Mouse (Mus musculus): ENCODE measurements around the gene Sppl2a. TPM values are rescaled to one million over a fixed set of nuclear protein-coding genes. Genes with fewer than 3 reads are reported as not detected.

Gene Sppl2a
- polyA plus RNA-seq, 1 experiment: 22.3 TPM

DNA sequence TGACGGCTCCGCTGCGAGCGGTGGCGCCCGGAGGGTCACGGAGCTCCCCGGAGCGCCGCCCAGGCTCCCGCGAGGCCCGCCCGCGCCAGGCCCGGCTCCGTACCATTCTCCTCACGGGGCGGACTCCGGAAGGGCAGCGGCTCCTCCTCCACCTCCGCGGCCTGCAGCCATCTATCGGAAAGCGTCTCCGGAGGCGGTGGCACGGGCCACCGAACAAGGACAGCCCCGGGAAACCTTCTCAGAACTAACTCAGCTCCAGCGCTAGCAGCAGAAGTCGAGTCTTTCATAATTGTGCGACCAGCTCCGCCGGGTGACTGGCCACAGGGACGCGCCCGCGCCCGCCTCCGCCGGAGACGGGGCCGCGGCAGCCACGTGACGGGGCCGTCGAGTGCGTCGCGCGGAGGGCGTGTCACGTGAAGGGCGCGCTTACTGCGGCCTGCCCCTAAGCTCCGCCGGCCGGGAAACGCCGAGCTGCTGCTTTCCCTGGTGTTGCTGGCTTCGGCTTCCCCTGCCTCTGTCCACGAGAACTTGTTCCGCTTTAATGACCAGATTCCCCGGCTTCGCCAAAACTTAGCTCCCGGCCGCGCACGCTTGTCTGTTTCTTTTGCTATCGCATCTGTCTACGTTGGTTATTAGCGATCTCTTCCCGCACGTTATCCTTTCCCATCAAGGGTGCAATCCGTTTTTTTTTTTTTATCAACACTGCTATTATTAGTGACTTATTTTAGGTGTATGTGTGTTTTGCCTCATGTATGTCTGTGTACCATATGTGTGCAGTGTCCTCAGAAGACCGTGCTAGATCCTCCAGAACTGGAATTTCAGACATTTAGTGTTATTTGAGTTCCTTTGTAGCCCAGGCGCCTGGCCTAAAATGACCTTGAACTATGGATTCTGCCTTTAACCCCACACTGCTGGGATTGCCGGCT is 56.9 kb downstream of the Sppl2a start, which contains the start of gene Trpm7:
Gene Trpm7, minus strand, starts transcription at position 360 of the 926 bp plus-strand sequence.
- TF ChIP-seq CTCF (IDR thresholded peaks at IDR 0.05; ENCODE audit: extremely low read depth, insufficient read depth, low read length) (no peak), POLR2A (IDR thresholded peaks at IDR 0.05; ENCODE audit: extremely low read depth, insufficient read depth, low read length) (peak; percentile 89)
- peak within 1 kb of the TSS; percentile 63 for H3K4me3 ChIP-seq (ENCODE audit: insufficient read depth, low read length)
- H3K4me1 ChIP-seq (ENCODE audit: control insufficient read depth, insufficient read depth, low read length): peaks cover 4% of the 10 kb centered on the region; the same call in 1 of the 2 replicates
- peak within 1 kb of the TSS; percentile 97 for H3K27ac ChIP-seq (ENCODE audit: insufficient read depth, low read length)

DNA sequence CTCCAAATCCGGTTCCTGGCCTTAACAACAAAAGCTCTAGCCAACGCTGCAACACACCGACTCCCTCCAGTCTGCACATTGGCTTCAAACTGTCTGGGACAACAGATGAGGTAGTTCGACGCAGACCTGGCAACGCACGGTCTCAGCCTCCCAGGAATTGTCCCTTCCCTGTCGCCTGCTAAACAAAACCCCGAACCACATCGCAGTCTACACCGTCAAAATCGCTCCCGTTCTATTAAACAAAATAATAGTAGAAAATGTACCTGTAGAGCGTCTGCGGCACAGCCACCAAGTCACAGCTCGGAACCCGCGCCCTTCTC is 57.6 kb downstream of the Sppl2a start:
- H3K4me3 ChIP-seq (ENCODE audit: insufficient read depth, low read length): peak overlapping the region; percentile 63
- H3K4me1 ChIP-seq (ENCODE audit: control insufficient read depth, insufficient read depth, low read length): peaks cover 4% of the 10 kb centered on the region; the same call in 1 of the 2 replicates
- H3K27ac ChIP-seq (ENCODE audit: insufficient read depth, low read length): peak overlapping the region; percentile 97
- TF ChIP-seq CTCF (IDR thresholded peaks at IDR 0.05; ENCODE audit: extremely low read depth, insufficient read depth, low read length): no peak
- no peak for TF ChIP-seq POLR2A (IDR thresholded peaks at IDR 0.05; ENCODE audit: extremely low read depth, insufficient read depth, low read length)

DNA sequence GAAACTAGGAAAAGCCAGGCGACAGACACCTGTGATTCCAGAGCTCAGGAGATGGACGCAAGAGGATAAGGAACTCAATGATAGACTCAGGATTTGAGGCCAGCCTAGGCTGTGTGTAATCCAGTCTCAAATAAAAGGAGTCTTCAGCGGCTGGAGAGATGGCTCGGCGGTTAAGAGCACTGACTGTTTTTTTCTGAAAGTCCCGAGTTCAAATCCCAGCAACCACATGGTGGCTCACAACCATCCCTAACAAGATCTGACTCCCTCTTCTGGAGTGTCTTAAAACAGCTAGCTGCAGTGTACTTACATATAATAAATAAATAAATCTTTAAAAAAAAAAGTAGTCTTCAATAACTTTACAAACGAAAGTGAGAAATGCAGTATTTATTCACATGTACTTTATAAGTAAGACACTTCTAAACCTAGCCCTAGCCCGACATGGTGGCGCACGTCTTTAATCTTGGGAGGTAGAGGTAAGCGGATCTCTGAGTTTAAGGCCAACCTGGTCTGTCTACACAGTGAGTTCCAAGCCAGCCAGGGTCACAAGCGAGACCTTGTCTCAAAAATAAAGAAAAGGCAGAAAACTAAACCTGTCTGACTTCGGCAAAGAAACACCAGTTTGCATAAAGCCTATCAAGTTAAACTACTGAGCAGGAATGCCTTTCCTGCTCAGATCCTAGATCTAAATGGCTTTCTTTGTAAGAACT is 58.1 kb downstream of the Sppl2a start:
- Histone ChIP-seq H3K4me1 (ENCODE audit: control insufficient read depth, insufficient read depth, low read length) (peaks cover 4% of the 10 kb centered on the region; the same call in 1 of the 2 replicates), H3K27ac (ENCODE audit: insufficient read depth, low read length) (no peak overlapping the region), H3K4me3 (ENCODE audit: insufficient read depth, low read length) (peak overlapping the region; percentile 63)
- TF ChIP-seq POLR2A (IDR thresholded peaks at IDR 0.05; ENCODE audit: extremely low read depth, insufficient read depth, low read length) (no peak), CTCF (IDR thresholded peaks at IDR 0.05; ENCODE audit: extremely low read depth, insufficient read depth, low read length) (no peak)

DNA sequence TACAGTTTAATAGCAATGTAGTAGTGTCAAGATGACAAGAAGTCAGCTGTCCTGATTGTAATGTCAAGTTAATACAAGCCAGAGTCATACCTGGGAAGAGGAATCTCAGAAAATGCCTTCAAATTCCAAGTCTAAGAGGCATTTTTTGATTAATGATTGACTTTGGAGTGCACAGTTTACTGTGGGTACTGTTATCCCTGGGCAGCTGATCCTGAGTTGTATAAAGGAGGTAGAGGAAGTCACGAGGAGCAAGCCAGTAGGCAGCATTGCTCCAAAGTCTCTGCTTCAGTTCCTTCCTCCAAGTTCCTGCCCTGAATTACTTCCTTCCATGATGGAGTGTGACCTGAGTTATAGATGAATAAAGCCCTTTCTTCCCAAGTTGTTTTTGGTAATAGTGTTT is 66.7 kb downstream of the Sppl2a start:
- H3K4me1 ChIP-seq (ENCODE audit: control insufficient read depth, insufficient read depth, low read length): peaks cover 2% of the 10 kb centered on the region; the same call in 1 of the 2 replicates
- no peak for TF ChIP-seq CTCF (IDR thresholded peaks at IDR 0.05; ENCODE audit: extremely low read depth, insufficient read depth, low read length)
- TF ChIP-seq POLR2A (IDR thresholded peaks at IDR 0.05; ENCODE audit: extremely low read depth, insufficient read depth, low read length): no peak
- H3K4me3 ChIP-seq (ENCODE audit: insufficient read depth, low read length): no peak overlapping the region
- no peak overlapping the region for H3K27ac ChIP-seq (ENCODE audit: insufficient read depth, low read length)

DNA sequence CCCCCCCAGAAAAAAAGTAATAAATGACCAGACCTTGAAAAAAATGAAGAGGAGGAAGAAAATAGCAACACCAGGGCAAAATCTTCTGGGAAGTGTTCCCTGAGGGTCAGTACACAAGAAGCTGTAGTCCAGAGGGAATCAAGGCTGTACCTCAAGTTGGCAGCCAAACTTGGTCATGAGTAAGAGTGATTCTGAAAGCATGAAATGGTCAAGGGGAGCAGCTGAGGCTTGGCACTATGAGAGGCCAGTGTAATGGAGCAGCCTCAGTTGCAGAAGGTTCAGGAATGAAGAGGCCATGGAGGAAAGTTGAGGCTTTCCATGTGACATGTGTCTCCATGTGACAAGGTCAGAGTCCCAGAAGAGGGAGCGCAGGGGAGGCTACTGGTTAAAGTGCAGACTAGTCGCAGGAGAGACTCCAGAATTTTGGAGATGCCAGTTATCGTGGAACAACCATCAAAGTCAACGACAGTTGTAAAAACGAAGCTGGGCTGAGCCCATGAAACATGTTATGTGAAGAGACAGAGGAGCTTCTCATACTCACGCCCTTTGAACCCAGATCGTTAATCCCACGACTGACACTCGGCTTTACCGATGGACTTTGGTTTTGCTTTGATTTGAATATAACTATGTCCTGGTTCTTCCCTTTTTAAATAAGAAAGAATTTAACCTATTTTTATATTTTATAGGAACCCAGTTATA is 67.4 kb downstream of the Sppl2a start:
- H3K27ac ChIP-seq (ENCODE audit: insufficient read depth, low read length): no peak overlapping the region
- H3K4me1 ChIP-seq (ENCODE audit: control insufficient read depth, insufficient read depth, low read length): peaks cover 2% of the 10 kb centered on the region; the same call in 1 of the 2 replicates
- TF ChIP-seq CTCF (IDR thresholded peaks at IDR 0.05; ENCODE audit: extremely low read depth, insufficient read depth, low read length): no peak
- no peak for TF ChIP-seq POLR2A (IDR thresholded peaks at IDR 0.05; ENCODE audit: extremely low read depth, insufficient read depth, low read length)
- H3K4me3 ChIP-seq (ENCODE audit: insufficient read depth, low read length): no peak overlapping the region

DNA sequence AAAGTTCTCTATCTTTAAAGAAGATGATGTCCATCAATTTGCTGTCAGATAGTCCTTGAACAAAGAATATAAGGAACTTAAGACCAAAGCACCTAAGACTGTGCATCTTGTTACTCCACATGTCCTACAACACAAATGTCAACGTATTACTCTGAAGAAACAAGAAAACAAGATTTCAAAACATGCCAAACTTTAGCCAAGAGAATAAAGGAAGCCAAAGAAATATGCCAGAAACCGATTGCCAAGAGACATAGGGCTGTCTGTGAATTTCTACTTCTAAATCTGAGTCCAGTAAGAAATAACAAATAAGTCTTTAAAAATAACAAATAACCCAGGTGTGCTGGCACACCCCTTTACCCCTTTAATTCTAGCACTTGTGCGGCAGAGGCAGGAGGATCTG is 68.0 kb downstream of the Sppl2a start:
- Histone ChIP-seq H3K4me3 (ENCODE audit: insufficient read depth, low read length) (no peak overlapping the region), H3K27ac (ENCODE audit: insufficient read depth, low read length) (no peak overlapping the region)
- TF ChIP-seq POLR2A (IDR thresholded peaks at IDR 0.05; ENCODE audit: extremely low read depth, insufficient read depth, low read length) (no peak), CTCF (IDR thresholded peaks at IDR 0.05; ENCODE audit: extremely low read depth, insufficient read depth, low read length) (no peak)

DNA sequence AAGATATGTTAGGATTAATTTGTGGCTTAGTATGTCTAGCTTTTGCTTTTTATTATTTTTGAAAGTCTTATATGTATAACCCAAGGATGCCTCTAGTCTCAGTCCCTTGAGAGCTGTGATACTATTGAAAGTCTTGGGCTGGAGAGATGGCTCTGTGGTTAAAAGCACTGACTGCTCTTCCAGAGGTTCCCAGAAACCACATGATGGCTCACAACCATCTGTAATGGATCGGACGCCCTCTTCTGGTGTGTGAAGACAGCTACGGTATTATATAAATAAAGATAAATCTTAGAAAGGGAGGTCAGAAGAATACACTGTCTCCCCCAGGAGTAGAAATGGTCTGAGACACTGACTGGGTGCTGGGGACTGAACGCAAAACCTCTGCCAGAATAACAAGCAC is 88.3 kb downstream of the Sppl2a start:
- no peak for TF ChIP-seq CTCF (IDR thresholded peaks at IDR 0.05; ENCODE audit: extremely low read depth, insufficient read depth, low read length)
- no peak for TF ChIP-seq POLR2A (IDR thresholded peaks at IDR 0.05; ENCODE audit: extremely low read depth, insufficient read depth, low read length)
- H3K4me1 ChIP-seq (ENCODE audit: control insufficient read depth, insufficient read depth, low read length): no peaks in the 10 kb centered on the region
- no peak overlapping the region for H3K4me3 ChIP-seq (ENCODE audit: insufficient read depth, low read length)
- H3K27ac ChIP-seq (ENCODE audit: insufficient read depth, low read length): no peak overlapping the region

More for the DNA sequence above, 68.0 kb downstream of the Sppl2a start:
- H3K4me1 ChIP-seq (ENCODE audit: control insufficient read depth, insufficient read depth, low read length): peaks cover 2% of the 10 kb centered on the region; the same call in 1 of the 2 replicates

Other genes with a start within 250 kb of the Sppl2a start
- 39.0 and 39.2 TPM in 2 replicates for gene Usp8, start 225.9 kb downstream of the Sppl2a start, polyA plus RNA-seq (2012; rRNA removed)
- gene Usp50, start 149.8 kb downstream of the Sppl2a start, polyA plus RNA-seq (2012; rRNA removed): 3.1 and 4.0 TPM in 2 replicates
- gene Trpm7, start 57.0 kb downstream of the Sppl2a start, polyA plus RNA-seq (2012; rRNA removed): 27.9 and 30.7 TPM in 2 replicates
- gene Ap4e1, start 75.5 kb upstream of the Sppl2a start, polyA plus RNA-seq (2012; rRNA removed): 7.4 and 8.3 TPM in 2 replicates
- gene Blvra, start 137.4 kb upstream of the Sppl2a start, polyA plus RNA-seq (2012; rRNA removed): 23.7 and 26.5 TPM in 2 replicates
- gene Ncaph, start 200.7 kb upstream of the Sppl2a start, polyA plus RNA-seq (2012; rRNA removed): 1.6 and 2.2 TPM in 2 replicates
- gene Itpripl1, start 210.2 kb upstream of the Sppl2a start, polyA plus RNA-seq (2012; rRNA removed): 1.5 and 2.0 TPM in 2 replicates